Mouse (Mus musculus) stomach, postnatal 0 days (tissue): ENCODE results near the gene Ptchd4. TPM values are rescaled to one million over a fixed set of nuclear protein-coding genes. Genes with fewer than 3 reads are reported as not detected.

Experiments
- ATAC-seq: fragments of 200-750 bp; cut with Nextera tagmentation; 2 replicates; pipeline ENCODE4 v1.8.0; 2017; ENCODE audit not compliant: low FRiP score, low TSS enrichment
- DNase-seq: peaks from one replicate; pipeline ENCODE4 v3.0.0-alpha.2; 2016; ENCODE audit warnings: low spot score
- H3K27ac ChIP-seq: fragments of 300-500 bp; sonication (generic); replicated peaks from 2 replicates; pipeline ENCODE4 v1.5.1; 2014; ENCODE audit warnings: mild to moderate bottlenecking, control low read depth
- H3K27me3 ChIP-seq: fragments of 300-500 bp; sonication (generic); 2 replicates; pipeline ENCODE4 v1.6.1; 2014; ENCODE audit warnings: low read length; ENCODE audit not compliant: control insufficient read depth, insufficient read depth
- H3K36me3 ChIP-seq: fragments of 300-500 bp; sonication (generic); 2 replicates; pipeline ENCODE4 v1.6.1; 2014; ENCODE audit warnings: low read length, mixed read lengths; ENCODE audit not compliant: control insufficient read depth, insufficient read depth
- H3K4me1 ChIP-seq: fragments of 300-500 bp; sonication (generic); replicated peaks from 2 replicates; pipeline ENCODE4 v1.6.1; 2014; ENCODE audit warnings: antibody characterized with exemption; ENCODE audit not compliant: control insufficient read depth, insufficient read depth
- H3K4me2 ChIP-seq: fragments of 300-500 bp; sonication (generic); replicated peaks from 2 replicates; pipeline ENCODE4 v1.6.1; 2014; ENCODE audit warnings: low read depth, mild to moderate bottlenecking, control low read depth, moderate library complexity
- H3K4me3 ChIP-seq: fragments of 300-500 bp; sonication (generic); 2 replicates; pipeline ENCODE4 v1.5.1; 2014; ENCODE audit warnings: low read depth, low read length, control low read depth
- H3K9ac ChIP-seq: fragments of 300-500 bp; sonication (generic); 2 replicates; pipeline ENCODE4 v1.6.1; 2014; ENCODE audit warnings: mild to moderate bottlenecking, low read length, control low read depth, mixed read lengths
- H3K9me3 ChIP-seq: fragments of 300-500 bp; sonication (generic); 2 replicates; pipeline ENCODE4 v1.6.1; 2016; ENCODE audit warnings: low read length; ENCODE audit not compliant: control insufficient read depth
- CTCF ChIP-seq: IDR thresholded peaks from 2 replicates; pipeline ENCODE4 v1.5.1; 2016; ENCODE audit warnings: antibody characterized with exemption, low read depth, mild to moderate bottlenecking, moderate library complexity
- EP300 ChIP-seq: optimal IDR thresholded peaks from 2 replicates; pipeline ENCODE3; 2016; ENCODE audit warnings: antibody characterized with exemption
- WGBS: fragments of 180-500 bp; shearing (Covaris S2); extraction: QIAGEN DNeasy Blood & Tissue Kit; methylation state at CpG from one replicate; pipeline ENCODE4 v1.1.7; 2014; 5-methylcytosine and 5-hydroxymethylcytosine counted together
- polyA plus RNA-seq: library from polyadenylated mRNA; unstranded; fragments of >200 nt; fragmentation: Nextera tagmentation; extraction: Ambion mirVana; gene quantifications from 2 replicates; pipeline ENCODE4 v1.2.1, GENCODE M21; 2015

The Ptchd4 gene
- polyA plus RNA-seq, 1 experiment from 2014 or later: 0.12 TPM

- no peaks in the 10 kb centered on the region for H3K9me3 ChIP-seq
- H3K9ac ChIP-seq: no peak overlapping the region
- ATAC-seq (no peak), DNase-seq (no peak)
- TF ChIP-seq EP300 (no peak), CTCF (no peak)
- H3K36me3 ChIP-seq: no peaks in the 10 kb centered on the region
- peak overlapping the region; percentile 79 for H3K4me2 ChIP-seq
- H3K4me1 ChIP-seq: no peaks in the 10 kb centered on the region
- no peak overlapping the region for H3K27ac ChIP-seq
- WGBS: under 1% methylated on average over 22 of the region's 22 CpGs
- peak overlapping the region; percentile 46 for H3K4me3 ChIP-seq
- no peaks in the 10 kb centered on the region for H3K27me3 ChIP-seq
Measured at GRCm38 (mm10) chr17:42316612-42316982, 850 bp downstream of the Ptchd4 start.

GRCm38 (mm10) chr17:42335787-42336186 lies 20.0 kb downstream of the Ptchd4 start:
- Histone ChIP-seq H3K4me3 (no peak overlapping the region), H3K9ac (no peak overlapping the region), H3K9me3 (no peaks in the 10 kb centered on the region), H3K27ac (no peak overlapping the region), H3K4me1 (no peaks in the 10 kb centered on the region), H3K27me3 (no peaks in the 10 kb centered on the region), H3K36me3 (no peaks in the 10 kb centered on the region), H3K4me2 (no peak overlapping the region)
- DNase-seq: no peak
- TF ChIP-seq CTCF (no peak), EP300 (no peak)
- no peak for ATAC-seq

- 77% methylated on average over 6 of the region's 6 CpGs for WGBS
- Histone ChIP-seq H3K4me1 (no peaks in the 10 kb centered on the region), H3K27ac (no peak overlapping the region), H3K4me3 (no peak overlapping the region), H3K9ac (no peak overlapping the region), H3K36me3 (no peaks in the 10 kb centered on the region), H3K27me3 (no peaks in the 10 kb centered on the region), H3K9me3 (no peaks in the 10 kb centered on the region), H3K4me2 (no peak overlapping the region)
- TF ChIP-seq EP300 (no peak), CTCF (no peak)
- no peak for DNase-seq
- ATAC-seq: no peak
Measured at GRCm38 (mm10) chr17:42336571-42336970, 20.8 kb downstream of the Ptchd4 start.

- TF ChIP-seq EP300 (no peak), CTCF (no peak)
Measured at GRCm38 (mm10) chr17:42346027-42346426, 30.3 kb downstream of the Ptchd4 start.

GRCm38 (mm10) chr17:42358481-42358880 lies 42.7 kb downstream of the Ptchd4 start:
- no peak overlapping the region for H3K4me2 ChIP-seq
- H3K9me3 ChIP-seq: no peaks in the 10 kb centered on the region
- no peak overlapping the region for H3K4me3 ChIP-seq
- 15% methylated on average over 1 of the region's 1 CpGs for WGBS
- no peaks in the 10 kb centered on the region for H3K4me1 ChIP-seq
- no peaks in the 10 kb centered on the region for H3K27me3 ChIP-seq
- H3K27ac ChIP-seq: no peak overlapping the region
- ATAC-seq: no peak
- H3K9ac ChIP-seq: no peak overlapping the region
- H3K36me3 ChIP-seq: no peaks in the 10 kb centered on the region
- DNase-seq: no peak
- TF ChIP-seq CTCF: no peak
- no peak for TF ChIP-seq EP300

More at GRCm38 (mm10) chr17:42346027-42346426, 30.3 kb downstream of the Ptchd4 start:
- DNase-seq (no peak), ATAC-seq (no peak)
- Histone ChIP-seq H3K4me2 (no peak overlapping the region), H3K9ac (no peak overlapping the region), H3K36me3 (no peaks in the 10 kb centered on the region), H3K9me3 (no peaks in the 10 kb centered on the region), H3K4me3 (no peak overlapping the region), H3K27ac (no peak overlapping the region), H3K4me1 (no peaks in the 10 kb centered on the region), H3K27me3 (no peaks in the 10 kb centered on the region)

- H3K4me3 ChIP-seq: no peak overlapping the region
- ATAC-seq: no peak
- no peaks in the 10 kb centered on the region for H3K27me3 ChIP-seq
- no peak overlapping the region for H3K9ac ChIP-seq
- no peaks in the 10 kb centered on the region for H3K36me3 ChIP-seq
- no peak overlapping the region for H3K4me2 ChIP-seq
- no peak for TF ChIP-seq EP300
- no peak for TF ChIP-seq CTCF
- no peak overlapping the region for H3K27ac ChIP-seq
- 82% methylated on average over 6 of the region's 6 CpGs for WGBS
- DNase-seq: no peak
- no peaks in the 10 kb centered on the region for H3K4me1 ChIP-seq
- no peaks in the 10 kb centered on the region for H3K9me3 ChIP-seq
Measured at GRCm38 (mm10) chr17:42363085-42363710, 47.5 kb downstream of the Ptchd4 start.
